Mouse (Mus musculus): ENCODE results near the gene T. TPM values are rescaled to one million over a fixed set of nuclear protein-coding genes. Genes with fewer than 3 reads are reported as not detected.

T gene
- total RNA-seq, 2 experiments from 2014 or later = not detected

DNA sequence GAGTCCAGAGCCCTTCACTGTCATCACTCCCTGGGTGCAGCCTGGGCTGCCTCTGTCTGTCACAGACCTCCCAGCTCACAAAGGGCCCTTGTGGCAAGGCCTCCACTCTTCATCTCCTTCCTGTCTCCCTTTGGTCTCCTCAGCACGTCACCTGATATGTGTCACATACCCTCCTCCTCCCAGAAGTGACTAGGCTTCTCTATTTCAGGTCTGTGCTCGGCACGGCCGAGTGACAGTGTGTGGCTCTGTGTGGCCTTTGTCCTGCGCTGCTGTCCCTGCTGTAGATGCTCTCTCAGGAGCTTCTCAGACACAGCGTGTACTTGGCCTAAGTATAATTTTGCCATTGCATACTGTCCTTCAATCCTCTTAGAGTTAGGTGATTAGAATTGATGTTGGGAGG lies 21.0 kb downstream of the T start:
- H3K4me3 ChIP-seq = no peak overlapping the region
- no peak for DNase-seq (ENCODE audit: low spot score in 2 of 2)
- no peak for TF ChIP-seq CTCF (conservative IDR thresholded peaks at IDR 0.05)
- no peak overlapping the region for H3K27ac ChIP-seq

DNA sequence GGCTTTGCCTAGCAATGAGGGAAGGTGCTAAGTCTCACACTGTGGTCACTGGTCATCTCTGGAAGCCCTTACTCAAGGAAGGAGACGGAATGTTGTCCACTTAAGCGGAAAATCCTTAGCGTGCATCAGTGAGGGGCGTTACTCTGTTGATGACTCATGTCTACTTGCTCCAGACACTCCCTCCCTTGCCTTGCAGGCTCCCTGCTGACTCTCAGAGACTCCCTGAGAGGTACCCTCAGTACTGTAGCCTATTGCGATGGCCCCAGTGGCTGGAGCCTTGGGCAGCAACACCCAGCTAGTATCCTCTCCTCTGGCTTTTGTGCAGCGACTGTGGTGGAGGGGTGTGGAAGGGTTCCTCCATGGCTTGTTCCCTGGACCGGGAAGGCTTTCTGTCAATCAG lies 21.4 kb downstream of the T start:
- no peak for TF ChIP-seq CTCF (conservative IDR thresholded peaks at IDR 0.05)
- no peak for DNase-seq (ENCODE audit: low spot score in 2 of 2)

DNA sequence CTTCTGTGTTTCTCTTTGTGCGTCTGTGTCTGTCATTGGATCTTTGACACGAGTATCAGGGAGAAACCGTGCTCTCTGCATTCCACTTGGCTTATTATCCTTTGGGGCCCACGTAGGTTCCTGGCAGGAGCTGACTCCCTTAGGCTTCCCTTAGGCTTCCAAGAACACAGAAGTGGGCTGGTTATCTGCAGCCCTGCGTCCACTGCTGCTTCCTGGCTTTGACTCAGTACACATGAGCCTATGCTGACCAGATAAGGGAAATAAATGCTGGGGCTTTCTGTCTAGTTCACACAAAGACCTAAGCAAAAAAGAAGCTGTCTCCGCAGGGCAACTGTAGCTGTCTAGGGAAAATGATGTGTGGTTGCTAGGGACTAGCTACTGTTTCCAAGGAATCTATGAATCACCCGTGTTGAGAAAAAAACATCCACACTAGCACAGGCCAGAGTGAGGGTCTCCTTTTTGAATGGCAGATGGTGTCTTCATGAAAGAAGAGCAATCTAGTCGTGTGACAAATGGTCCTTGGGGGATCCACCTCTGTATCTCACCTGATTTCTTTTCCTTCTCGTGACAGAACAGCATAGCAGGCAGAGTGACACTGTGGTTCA lies 22.7 kb downstream of the T start:
- TF ChIP-seq CTCF (conservative IDR thresholded peaks at IDR 0.05) = no peak
- H3K27ac ChIP-seq = 0 out of 2 replicates have a peak overlapping the region, but pooled peaks have one; percentile 14
- H3K4me3 ChIP-seq = no peak overlapping the region
- DNase-seq (ENCODE audit: low spot score in 2 of 2) = no peak

More for the DNA sequence above, 21.4 kb downstream of the T start:
- H3K4me3 ChIP-seq = no peak overlapping the region
- H3K27ac ChIP-seq = no peak overlapping the region

DNA sequence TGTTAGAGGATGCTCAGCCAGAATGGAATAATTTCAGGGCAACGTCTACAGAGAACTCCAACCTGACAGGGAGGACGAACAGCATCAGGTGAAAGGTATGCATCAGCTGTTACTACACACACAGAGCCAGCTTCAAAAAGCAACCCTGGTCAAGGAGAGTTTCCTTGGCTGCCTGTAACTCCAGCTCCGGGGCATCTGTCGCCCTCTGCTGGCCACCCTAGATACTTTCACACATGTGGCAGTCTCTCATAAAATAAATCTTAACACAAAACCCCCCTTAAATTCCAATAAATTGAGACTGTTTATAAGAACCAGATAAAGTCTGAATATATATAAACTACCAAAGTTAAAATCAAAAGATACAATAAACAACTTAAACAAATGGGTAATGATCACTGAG lies 27.3 kb downstream of the T start:
- peak; percentile 95 for TF ChIP-seq CTCF (conservative IDR thresholded peaks at IDR 0.05)
- Histone ChIP-seq H3K4me3 (no peak overlapping the region), H3K27ac (no peak overlapping the region)
- DNase-seq (ENCODE audit: low spot score in 2 of 2) = peak; percentile 53 to 67

DNA sequence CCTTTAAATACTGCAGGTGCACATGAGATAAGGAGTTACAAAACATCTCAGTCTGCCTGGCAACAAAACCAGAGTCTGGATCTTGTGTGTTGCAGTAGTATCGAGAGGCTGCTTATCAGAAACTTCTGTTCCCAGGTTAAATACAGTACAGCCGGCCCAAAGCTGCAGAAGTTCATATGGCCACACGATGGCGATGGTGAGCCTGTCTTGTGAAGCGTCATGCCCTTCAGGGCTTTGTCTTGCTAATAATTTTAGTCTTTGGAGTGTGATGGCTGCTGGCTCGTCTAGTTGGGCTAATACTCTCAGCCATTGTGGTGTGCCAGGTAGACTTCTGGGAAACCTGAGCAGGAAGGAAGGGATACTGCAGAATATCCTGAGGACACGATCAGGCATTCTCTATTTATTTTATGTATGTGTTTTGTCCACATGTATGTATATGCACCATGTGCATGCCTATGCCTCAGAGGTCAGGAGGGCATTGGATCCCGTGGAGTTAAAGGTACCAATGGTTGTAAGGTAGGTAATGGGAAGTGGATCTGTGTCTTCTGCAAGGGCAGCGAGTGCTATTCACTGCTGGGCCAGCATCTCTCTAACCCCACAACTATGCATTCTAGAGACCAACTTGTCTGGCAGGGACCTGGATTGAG lies 29.4 kb downstream of the T start:
- Histone ChIP-seq H3K27ac (no peak overlapping the region), H3K4me3 (no peak overlapping the region)
- TF ChIP-seq CTCF (conservative IDR thresholded peaks at IDR 0.05) = peak; percentile 89
- DNase-seq (ENCODE audit: low spot score in 2 of 2) = peak; percentile 61 to 71

DNA sequence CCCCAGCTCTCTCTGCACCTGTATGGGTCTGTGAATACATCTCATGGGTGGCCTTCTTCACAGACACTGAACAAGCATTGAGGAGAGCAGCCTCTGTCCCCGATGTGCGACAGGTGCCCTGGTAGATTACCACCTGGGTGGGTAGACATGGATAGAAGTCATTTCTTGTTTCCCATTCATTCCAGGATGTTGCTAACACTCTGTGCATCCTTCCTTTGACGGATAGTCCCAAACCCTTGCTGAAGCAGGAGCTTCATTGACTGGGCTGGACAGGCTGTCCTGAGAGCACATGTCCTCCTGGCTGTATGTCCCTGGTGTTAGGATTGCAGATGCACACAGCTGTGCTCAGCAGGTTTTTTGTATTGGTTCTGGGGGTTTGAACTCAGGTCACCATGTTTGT lies 33.5 kb downstream of the T start:
- no peak for DNase-seq (ENCODE audit: low spot score in 2 of 2)
- no peak overlapping the region for H3K4me3 ChIP-seq
- TF ChIP-seq CTCF (conservative IDR thresholded peaks at IDR 0.05) = no peak
- H3K27ac ChIP-seq = no peak overlapping the region

DNA sequence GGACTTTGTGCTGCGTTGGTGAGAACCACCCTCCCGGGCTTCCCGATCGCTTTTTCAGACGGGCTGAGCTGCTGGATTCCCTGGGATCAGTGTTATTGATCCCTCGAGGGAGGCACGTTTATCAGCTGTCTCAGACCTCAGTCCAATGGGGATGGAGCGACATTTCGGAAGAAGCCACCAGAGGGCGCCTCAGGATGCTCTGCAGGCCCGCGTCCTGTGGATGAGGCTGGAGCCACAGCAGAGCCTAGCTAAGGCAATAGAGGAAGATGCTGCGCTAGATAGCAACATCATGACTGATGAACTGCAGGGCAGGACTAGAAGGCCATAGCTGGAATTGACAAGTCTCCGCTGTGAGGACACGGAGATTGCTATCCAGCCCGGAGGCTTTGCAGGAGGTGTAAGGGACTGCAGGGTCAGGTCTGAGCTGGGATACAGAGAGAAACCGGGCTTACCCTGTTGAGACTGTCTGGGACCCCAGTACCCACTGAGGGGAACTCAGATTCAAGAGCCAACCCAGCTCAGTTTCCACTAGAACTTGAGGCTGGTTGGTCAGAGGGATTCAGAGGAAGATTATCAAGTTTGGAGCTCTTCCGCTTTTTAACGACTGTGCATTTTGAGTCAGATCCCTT lies 34.6 kb downstream of the T start:
- 0 out of 2 replicates have a peak overlapping the region, but pooled peaks have one; percentile 48 for H3K27ac ChIP-seq
- H3K4me3 ChIP-seq = no peak overlapping the region
- peak; percentile 98 for TF ChIP-seq CTCF (conservative IDR thresholded peaks at IDR 0.05)
- peak; percentile 87 to 95 for DNase-seq (ENCODE audit: low spot score in 2 of 2)

DNA sequence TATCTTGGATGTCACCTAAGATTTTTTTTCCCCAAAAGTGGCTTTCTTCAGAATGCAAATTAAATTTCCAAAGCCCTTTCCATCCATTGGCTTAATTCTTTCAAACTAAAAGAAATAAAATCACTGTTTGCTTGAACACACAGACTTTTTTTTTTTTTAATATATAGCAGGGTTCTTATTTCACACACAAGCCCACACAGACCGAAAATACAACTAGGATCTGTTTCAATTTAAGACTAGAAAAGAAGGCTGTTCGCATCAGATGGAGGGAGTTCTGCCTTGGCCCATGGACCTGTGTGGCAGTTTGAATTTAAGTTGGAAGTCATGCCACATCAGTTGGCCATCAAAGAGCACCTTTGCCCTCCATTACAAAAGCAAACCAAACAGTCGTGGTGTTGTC lies 44.3 kb downstream of the T start:
- Histone ChIP-seq H3K4me3 (no peak overlapping the region), H3K27ac (no peak overlapping the region)
- no peak for TF ChIP-seq CTCF (conservative IDR thresholded peaks at IDR 0.05)
- DNase-seq (ENCODE audit: low spot score in 2 of 2) = no peak

DNA sequence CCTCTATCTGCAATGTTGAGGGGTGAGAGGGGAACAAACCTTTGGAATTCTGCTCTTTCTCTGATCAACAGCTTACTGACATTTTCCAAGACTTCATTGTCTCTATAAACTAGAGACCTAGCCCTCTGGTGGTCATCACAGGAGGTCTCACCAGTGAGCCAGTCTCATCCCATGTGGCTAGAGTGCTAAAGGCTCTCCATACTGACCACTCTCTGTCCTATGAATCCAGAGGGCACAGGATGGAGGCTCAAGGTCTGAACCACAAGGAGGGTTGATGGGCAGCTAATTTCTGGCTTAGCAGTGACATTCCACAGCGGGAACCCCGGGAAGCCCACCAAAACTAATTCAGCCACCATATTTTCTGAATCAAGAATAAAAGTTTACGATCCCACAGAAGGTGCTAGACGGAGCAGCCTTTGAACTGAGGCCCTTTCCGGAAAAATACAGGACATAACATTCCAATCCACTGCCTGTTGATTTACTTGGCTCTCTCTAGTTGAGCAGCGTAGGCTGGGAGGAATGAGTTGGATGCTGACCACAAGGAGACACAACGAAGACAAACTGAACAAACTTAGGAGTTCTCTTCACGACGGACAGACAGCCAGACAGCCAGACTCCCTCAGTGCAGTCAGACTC lies 45.4 kb downstream of the T start:
- 0 out of 2 replicates have a peak, but pooled peaks have one; percentile 4 for TF ChIP-seq CTCF (conservative IDR thresholded peaks at IDR 0.05)
- no peak for DNase-seq (ENCODE audit: low spot score in 2 of 2)
- H3K27ac ChIP-seq = no peak overlapping the region
- H3K4me3 ChIP-seq = no peak overlapping the region

DNA sequence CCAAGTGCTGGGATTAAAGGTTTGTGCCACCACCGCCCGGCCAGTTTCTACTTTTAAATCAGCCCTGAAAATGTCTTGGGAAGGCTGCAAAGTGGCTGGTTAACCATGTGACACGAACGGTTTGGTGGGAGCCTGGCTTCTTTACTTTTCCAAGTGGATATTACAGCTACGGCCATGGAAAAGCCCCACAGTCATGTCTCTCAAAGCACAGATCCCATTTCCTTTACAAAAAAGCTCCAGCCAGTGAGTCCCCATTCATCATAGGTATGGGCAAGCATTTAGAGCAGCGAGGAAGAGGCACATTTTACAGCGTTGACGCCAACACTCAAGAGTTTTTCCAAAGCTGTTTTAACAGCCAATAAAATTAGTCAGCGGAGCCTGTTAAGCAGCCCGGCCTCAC lies 47.6 kb downstream of the T start:
- Histone ChIP-seq H3K27ac (no peak overlapping the region), H3K4me3 (no peak overlapping the region)
- TF ChIP-seq CTCF (conservative IDR thresholded peaks at IDR 0.05) = no peak
- no peak for DNase-seq (ENCODE audit: low spot score in 2 of 2)

DNA sequence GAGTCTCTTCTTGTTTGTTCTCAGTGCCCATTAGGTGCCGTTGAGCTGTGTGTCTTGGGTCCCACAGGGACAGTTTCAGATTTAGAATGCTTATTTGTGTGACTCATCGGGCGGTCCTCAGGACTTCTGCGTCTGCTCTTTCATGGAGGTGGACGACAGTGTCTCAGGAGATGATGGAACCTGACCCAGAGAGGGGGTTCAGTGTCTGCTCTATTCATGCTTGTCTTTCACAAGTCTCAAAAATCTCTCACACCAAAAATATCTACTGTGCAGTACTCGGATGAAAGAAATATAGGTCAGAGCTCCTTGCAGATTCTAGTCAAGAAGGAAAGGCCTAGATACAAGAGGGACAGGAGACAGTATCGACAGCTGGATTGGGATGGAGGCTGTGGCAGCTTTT lies 48.7 kb downstream of the T start:
- no peak overlapping the region for H3K4me3 ChIP-seq
- H3K27ac ChIP-seq = no peak overlapping the region
- DNase-seq (ENCODE audit: low spot score in 2 of 2) = no peak
- no peak for TF ChIP-seq CTCF (conservative IDR thresholded peaks at IDR 0.05)

DNA sequence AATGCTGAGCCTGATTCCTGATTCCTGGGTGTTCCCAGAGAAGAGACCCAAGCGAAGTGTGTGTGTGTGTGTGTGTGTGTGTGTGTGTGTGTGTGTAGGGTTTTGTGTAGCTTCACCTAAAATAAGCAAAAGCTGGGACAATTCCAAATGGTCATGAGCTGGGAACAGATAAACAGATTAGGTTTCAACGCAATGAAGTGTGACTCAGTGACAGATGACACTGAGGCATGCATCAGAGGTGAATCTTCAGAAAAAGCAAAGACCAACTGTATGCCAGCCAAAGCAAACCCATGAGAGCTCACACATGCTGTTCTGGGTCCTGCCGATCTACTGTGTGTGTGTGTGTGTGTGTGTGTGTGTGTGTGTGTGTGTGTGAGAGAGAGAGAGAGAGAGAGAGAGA lies 50.0 kb downstream of the T start:
- no peak for TF ChIP-seq CTCF (conservative IDR thresholded peaks at IDR 0.05)
- H3K27ac ChIP-seq = no peak overlapping the region
- no peak overlapping the region for H3K4me3 ChIP-seq
- no peak for DNase-seq (ENCODE audit: low spot score in 2 of 2)

DNA sequence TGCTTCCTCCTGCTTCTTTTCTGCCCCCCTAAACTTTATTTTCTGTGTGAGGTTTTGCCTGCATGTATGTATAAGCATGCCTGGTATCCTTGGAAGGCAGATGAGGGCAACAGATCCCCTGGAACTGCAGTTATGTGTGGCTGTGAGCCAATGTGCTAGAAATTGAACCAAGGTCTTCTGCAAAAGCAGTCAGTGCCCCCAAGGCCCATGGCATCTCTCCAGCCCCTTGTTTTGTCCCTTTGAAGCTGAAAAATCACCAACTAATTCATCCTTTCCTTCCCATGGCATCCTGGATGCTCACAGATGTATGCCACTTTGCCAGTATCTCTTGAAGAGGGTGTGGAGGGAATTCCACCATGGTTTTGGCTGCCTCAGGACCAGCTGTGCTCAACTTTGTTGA lies 50.9 kb downstream of the T start:
- TF ChIP-seq CTCF (conservative IDR thresholded peaks at IDR 0.05) = no peak
- no peak overlapping the region for H3K4me3 ChIP-seq
- H3K27ac ChIP-seq = no peak overlapping the region
- no peak for DNase-seq (ENCODE audit: low spot score in 2 of 2)

Measured in layer of hippocampus, adult 2 months (tissue).